Mouse (Mus musculus): ENCODE results near the gene Pard3b. TPM values are rescaled to one million over a fixed set of nuclear protein-coding genes. Genes with fewer than 3 reads are reported as not detected.

The Pard3b gene
- total and polyA plus RNA-seq, 3 experiments, result 0.30 to 0.75 (median 0.63) TPM

GRCm38 (mm10) chr1:61685921-61686320, 47.3 kb downstream of the Pard3b start:
- H3K27me3 ChIP-seq (replicated peaks), result no peaks in the 10 kb centered on the region
- H3K9me3 ChIP-seq (replicated peaks; ENCODE audit: low read length), result no peaks in the 10 kb centered on the region
- no peaks in the 10 kb centered on the region for H3K36me3 ChIP-seq (replicated peaks in 1 of 2; ENCODE audit: control insufficient read depth in 1 of 2, insufficient read depth in 1 of 2, low read length in 1 of 2)
- no peak overlapping the region for H3K4me3 ChIP-seq (replicated peaks in 1 of 3; ENCODE audit: low read depth in 2 of 3, low read length in 2 of 3, poor library complexity in 1 of 3)
- no peak overlapping the region for H3K9ac ChIP-seq (ENCODE audit: insufficient read depth, low read depth)
- no peak for DNase-seq (ENCODE audit: extremely low read depth)
- TF ChIP-seq MAFK (IDR thresholded peaks at IDR 0.05; ENCODE audit: insufficient replicate concordance, low read length), result no peak
- TF ChIP-seq USF1 (IDR thresholded peaks at IDR 0.05; ENCODE audit: low read depth, low read length), result no peak
- no peak for TF ChIP-seq MEF2A (IDR thresholded peaks at IDR 0.05; ENCODE audit: borderline replicate concordance, low read depth, low read length)
- TF ChIP-seq POLR2A (IDR thresholded peaks at IDR 0.05; ENCODE audit: low read depth, low read length), result no peak
- TF ChIP-seq KAT2A (IDR thresholded peaks at IDR 0.05; ENCODE audit: insufficient replicate concordance, low read length), result no peak
- no peak for TF ChIP-seq NELFE (IDR thresholded peaks at IDR 0.05; ENCODE audit: low read depth, low read length)
- no peak for TF ChIP-seq USF2 (conservative IDR thresholded peaks at IDR 0.05; ENCODE audit: low read depth, low read length)
- TF ChIP-seq RAD21 (IDR thresholded peaks at IDR 0.05; ENCODE audit: low read depth, low read length), result no peak
- TF ChIP-seq TBP (conservative IDR thresholded peaks at IDR 0.05; ENCODE audit: low read depth, low read length), result no peak
- no peak for TF ChIP-seq SIN3A (IDR thresholded peaks at IDR 0.05; ENCODE audit: low read length)
- TF ChIP-seq HCFC1 (IDR thresholded peaks at IDR 0.05; ENCODE audit: low read depth, low read length), result no peak
- no peak overlapping the region for H3K4me2 ChIP-seq (ENCODE audit: insufficient read depth, low read depth, poor library complexity, severe bottlenecking)
- in situ Hi-C loops (cut with MboI; ENCODE audit: low pct_ligation_motif_present, low pct_unique_long_range_greater_than_20kb, low sequenced_read_pairs) (no loop called here), dilution Hi-C loops (cut with MboI; ENCODE audit: extremely low pct_ligation_motif_present, extremely low pct_unique_long_range_greater_than_20kb, low sequenced_read_pairs) (no loop called here)
- H3K79me2 ChIP-seq (replicated peaks; ENCODE audit: control insufficient read depth, extremely low read depth, insufficient read depth, poor library complexity, severe bottlenecking), result no peaks in the 10 kb centered on the region
- H3K27ac ChIP-seq (ENCODE audit: insufficient read depth, low read depth), result no peak overlapping the region
- peaks cover 4 to 23% of the 10 kb centered on the region in 2 experiments; a peak in 2 of 4 replicates for H3K4me1 ChIP-seq (ENCODE audit: control insufficient read depth in 1 of 2, insufficient read depth in 2 of 2)

- Histone ChIP-seq H3K4me3 (replicated peaks in 1 of 3; ENCODE audit: low read depth in 2 of 3, low read length in 2 of 3, poor library complexity in 1 of 3) (no peak overlapping the region), H3K27ac (ENCODE audit: insufficient read depth, low read depth) (no peak overlapping the region), H3K27me3 (replicated peaks) (no peaks in the 10 kb centered on the region), H3K79me2 (replicated peaks; ENCODE audit: control insufficient read depth, extremely low read depth, insufficient read depth, poor library complexity, severe bottlenecking) (no peaks in the 10 kb centered on the region), H3K9ac (ENCODE audit: insufficient read depth, low read depth) (no peak overlapping the region), H3K4me2 (ENCODE audit: insufficient read depth, low read depth, poor library complexity, severe bottlenecking) (no peak overlapping the region), H3K36me3 (replicated peaks in 1 of 2; ENCODE audit: control insufficient read depth in 1 of 2, insufficient read depth in 1 of 2, low read length in 1 of 2) (no peaks in the 10 kb centered on the region), H3K9me3 (replicated peaks; ENCODE audit: low read length) (no peaks in the 10 kb centered on the region), H3K4me1 (ENCODE audit: control insufficient read depth in 1 of 2, insufficient read depth in 2 of 2) (peaks cover 4 to 23% of the 10 kb centered on the region in 2 experiments; a peak in 2 of 4 replicates)
- dilution Hi-C loops (cut with MboI; ENCODE audit: extremely low pct_ligation_motif_present, extremely low pct_unique_long_range_greater_than_20kb, low sequenced_read_pairs), result no loop called here
- in situ Hi-C loops (cut with MboI; ENCODE audit: low pct_ligation_motif_present, low pct_unique_long_range_greater_than_20kb, low sequenced_read_pairs), result no loop called here
- DNase-seq (ENCODE audit: extremely low read depth), result no peak
- TF ChIP-seq CHD1 (IDR thresholded peaks at IDR 0.05; ENCODE audit: low read depth, low read length), result no peak
- TF ChIP-seq USF1 (IDR thresholded peaks at IDR 0.05; ENCODE audit: low read depth, low read length), result no peak
- TF ChIP-seq BHLHE40 (IDR thresholded peaks at IDR 0.05; ENCODE audit: low read depth, low read length), result no peak
- TF ChIP-seq UBTF (IDR thresholded peaks at IDR 0.05; ENCODE audit: low read depth, low read length), result no peak
- TF ChIP-seq MAFK (IDR thresholded peaks at IDR 0.05; ENCODE audit: insufficient replicate concordance, low read length), result no peak
- TF ChIP-seq EP300 (IDR thresholded peaks at IDR 0.05; ENCODE audit: low read length), result no peak
- TF ChIP-seq ETS1 (conservative IDR thresholded peaks at IDR 0.05; ENCODE audit: low read depth, low read length), result no peak
- TF ChIP-seq CTCF (conservative IDR thresholded peaks at IDR 0.05 in 1 of 2, IDR thresholded peaks at IDR 0.05 in 1 of 2; ENCODE audit: low read depth in 2 of 2, low read length in 2 of 2), result no peak
- no peak for TF ChIP-seq IRF4 (IDR thresholded peaks at IDR 0.05; ENCODE audit: low read depth, low read length)
- no peak for TF ChIP-seq RCOR1 (conservative IDR thresholded peaks at IDR 0.05; ENCODE audit: low read depth, low read length)
- TF ChIP-seq PAX5 (IDR thresholded peaks at IDR 0.05; ENCODE audit: low read length), result no peak
- TF ChIP-seq POLR2AphosphoS2 (IDR thresholded peaks at IDR 0.05; ENCODE audit: low read depth, low read length), result no peak
- TF ChIP-seq USF2 (conservative IDR thresholded peaks at IDR 0.05; ENCODE audit: low read depth, low read length), result no peak
- no peak for TF ChIP-seq MXI1 (IDR thresholded peaks at IDR 0.05; ENCODE audit: low read depth, low read length)
- no peak for TF ChIP-seq TCF12 (IDR thresholded peaks at IDR 0.05; ENCODE audit: low read depth, low read length)
Observed at GRCm38 (mm10) chr1:61688301-61688700, 49.7 kb downstream of the Pard3b start.
